Mouse (Mus musculus): ENCODE measurements around the gene Esyt3.

Esyt3 gene

GRCm38 (mm10) chr9:99354796-99355195 lies 3.6 kb downstream of the Esyt3 start:
- DNase-seq (ENCODE audit: low spot score in 2 of 2), result no peak

- no peak for DNase-seq (ENCODE audit: low spot score in 2 of 2)
These were observed 5.0 kb downstream of the Esyt3 start for GRCm38 (mm10) chr9:99353390-99353789.

GRCm38 (mm10) chr9:99352964-99353363 lies 5.4 kb downstream of the Esyt3 start:
- no peak for DNase-seq (ENCODE audit: low spot score in 2 of 2)

GRCm38 (mm10) chr9:99345351-99345792 lies 13.0 kb downstream of the Esyt3 start:
- no peak for DNase-seq (ENCODE audit: low spot score in 2 of 2)

GRCm38 (mm10) chr9:99341600-99341999 lies 16.8 kb downstream of the Esyt3 start:
- DNase-seq (ENCODE audit: low spot score in 2 of 2), result no peak

GRCm38 (mm10) chr9:99340126-99340525 lies 18.2 kb downstream of the Esyt3 start:
- no peak for DNase-seq (ENCODE audit: low spot score in 2 of 2)

- no peak for DNase-seq (ENCODE audit: low spot score in 2 of 2)
These were observed 19.2 kb downstream of the Esyt3 start for GRCm38 (mm10) chr9:99339182-99339581.

- DNase-seq (ENCODE audit: low spot score in 2 of 2), result no peak
These were observed 20.1 kb downstream of the Esyt3 start for GRCm38 (mm10) chr9:99338293-99338692.

GRCm38 (mm10) chr9:99336538-99336937 lies 21.8 kb downstream of the Esyt3 start:
- DNase-seq (ENCODE audit: low spot score in 2 of 2), result no peak

GRCm38 (mm10) chr9:99326881-99327280 lies 31.5 kb downstream of the Esyt3 start:
- DNase-seq (ENCODE audit: low spot score in 2 of 2), result no peak

GRCm38 (mm10) chr9:99325961-99326360 lies 32.4 kb downstream of the Esyt3 start:
- DNase-seq (ENCODE audit: low spot score in 2 of 2), result no peak

- DNase-seq (ENCODE audit: low spot score in 2 of 2), result no peak
These were observed 33.0 kb downstream of the Esyt3 start for GRCm38 (mm10) chr9:99325208-99325929.

- no peak for DNase-seq (ENCODE audit: low spot score in 2 of 2)
These were observed 38.4 kb downstream of the Esyt3 start for GRCm38 (mm10) chr9:99320006-99320405.

- no peak for DNase-seq (ENCODE audit: low spot score in 2 of 2)
These were observed 38.9 kb downstream of the Esyt3 start for GRCm38 (mm10) chr9:99319343-99319951.

- DNase-seq (ENCODE audit: low spot score in 2 of 2), result no peak
These were observed 52.1 kb downstream of the Esyt3 start for GRCm38 (mm10) chr9:99306226-99306625.

GRCm38 (mm10) chr9:99304296-99304695 lies 54.1 kb downstream of the Esyt3 start:
- DNase-seq (ENCODE audit: low spot score in 2 of 2), result no peak

Data from urinary bladder, postnatal 4 days (tissue).